Mouse (Mus musculus) lung, adult 10 weeks (tissue): ENCODE results near the gene Vmn1r103. TPM values are rescaled to one million over a fixed set of nuclear protein-coding genes. Genes with fewer than 3 reads are reported as not detected.

Experiments used
- polyA plus RNA-seq: library from polyadenylated mRNA; stranded (reverse); fragments of 350-450 nt; fragmentation: Illumina TruSeq; extraction: RNeasy Lipid Tissue Mini Kit (QIAGEN cat#74804); gene quantifications from one replicate; pipeline ENCODE4 v1.2.3, GENCODE M21; 2014; ENCODE audit warnings: low read depth, low replicate concordance; ENCODE audit not compliant: insufficient read depth

Vmn1r103 gene
- polyA plus RNA-seq = not detected

DNA sequence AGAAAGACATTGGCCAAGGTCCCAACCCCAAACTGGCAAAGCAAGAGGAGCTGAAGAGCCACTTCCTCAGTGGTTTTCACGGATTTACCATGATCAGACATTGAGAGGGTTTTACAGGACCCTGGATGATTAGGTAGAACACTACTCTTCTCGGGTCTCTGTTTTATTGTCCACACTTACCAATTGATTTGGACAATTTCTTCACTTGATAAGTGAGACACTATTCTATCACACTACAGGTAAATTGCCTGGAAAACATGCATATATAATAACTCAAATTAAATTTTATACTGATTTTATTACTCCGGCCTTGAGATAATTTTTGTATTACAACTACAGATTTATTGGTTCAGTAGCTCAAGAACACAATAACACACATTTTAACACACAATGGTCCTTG lies at the start of gene Vmn1r103:
Gene Vmn1r103 (minus strand): TSS at position 101 of the 400 bp plus-strand sequence.

DNA sequence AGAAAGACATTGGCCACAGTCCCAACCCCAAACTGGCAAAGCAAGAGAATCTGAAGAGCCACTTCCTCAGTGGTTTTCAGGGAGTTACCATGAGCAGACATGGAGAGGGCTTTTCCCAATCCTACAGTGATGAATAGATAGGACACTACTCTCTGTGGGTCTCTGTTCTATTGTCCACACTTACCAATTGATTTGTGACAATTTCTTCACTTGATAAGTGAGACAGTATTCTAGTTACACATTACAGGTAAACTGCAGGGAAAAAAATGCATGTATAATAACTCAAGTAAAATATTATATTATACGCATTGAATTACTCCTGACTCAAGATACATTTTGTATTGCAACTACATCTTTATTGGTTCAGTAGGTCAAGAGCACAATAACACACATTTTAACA lies 35.3 kb upstream of the Vmn1r103 start, which contains the start of gene Gm5726:
Gene Gm5726 (minus strand): TSS at position 101 of the 400 bp plus-strand sequence.

DNA sequence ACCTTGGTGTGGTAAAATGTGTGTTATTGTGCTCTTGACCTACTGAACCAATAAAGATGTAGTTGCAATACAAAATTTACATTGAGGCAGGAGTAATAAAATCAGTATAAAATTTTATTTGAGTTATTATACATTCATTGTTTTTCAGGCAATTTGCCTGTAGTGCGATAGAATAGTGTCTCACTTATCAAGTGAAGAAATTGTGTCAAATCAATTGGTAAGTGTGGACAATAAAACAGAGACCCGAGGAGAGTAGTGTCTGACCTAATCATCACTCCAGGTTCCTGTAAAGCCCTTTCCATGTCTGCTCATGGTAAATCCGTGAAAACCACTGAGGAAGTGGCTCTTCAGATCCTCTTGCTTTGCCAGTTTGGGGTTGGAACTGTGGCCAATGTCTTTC lies 23.2 kb upstream of the Vmn1r103 start, which contains the start of gene Vmn1r104:
Gene Vmn1r104 (plus strand): TSS at position 301 of the 400 bp plus-strand sequence.

DNA sequence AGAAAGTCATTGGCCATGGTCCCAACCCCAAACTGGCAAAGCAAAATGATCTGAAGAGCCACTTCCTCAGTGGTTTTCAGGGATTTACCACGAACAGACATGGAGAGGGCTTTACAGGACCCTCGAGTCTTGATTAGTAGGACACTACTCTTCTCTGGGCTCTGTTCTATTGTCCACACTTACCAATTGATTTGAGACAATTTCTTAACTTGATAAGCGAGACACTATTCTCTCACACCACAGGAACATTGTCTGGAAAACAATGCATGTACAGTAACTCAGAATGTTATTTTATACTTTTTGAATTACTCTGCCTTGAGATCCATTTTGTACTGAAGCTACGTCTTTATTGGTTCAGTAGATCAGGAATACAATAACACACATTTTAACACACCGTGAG lies 35.5 kb downstream of the Vmn1r103 start, which contains the start of gene Gm10670:
Gene Gm10670 (minus strand): TSS at position 101 of the 400 bp plus-strand sequence.

Other genes starting within 250 kb of the Vmn1r103 start
- not detected for gene Gm5890, start 247.7 kb downstream of the Vmn1r103 start, polyA plus RNA-seq
- gene Gm4133, start 176.5 kb downstream of the Vmn1r103 start, polyA plus RNA-seq = not detected
- not detected for gene Gm5728, start 135.1 kb downstream of the Vmn1r103 start, polyA plus RNA-seq
- not detected for gene Vmn1r100, start 92.6 kb downstream of the Vmn1r103 start, polyA plus RNA-seq
- not detected for gene Vmn1r101, start 67.9 kb downstream of the Vmn1r103 start, polyA plus RNA-seq
- gene Gm10670, start 35.6 kb downstream of the Vmn1r103 start, polyA plus RNA-seq = not detected
- gene Vmn1r104, start 23.3 kb upstream of the Vmn1r103 start, polyA plus RNA-seq = not detected
- gene Gm5726, start 35.2 kb upstream of the Vmn1r103 start, polyA plus RNA-seq = not detected
- gene Gm4141, start 65.7 kb upstream of the Vmn1r103 start, polyA plus RNA-seq = not detected
- not detected for gene Gm4513, start 88.5 kb upstream of the Vmn1r103 start, polyA plus RNA-seq
- gene Vmn1r107, start 158.4 kb upstream of the Vmn1r103 start, polyA plus RNA-seq = not detected
- gene Vmn1r111, start 192.7 kb upstream of the Vmn1r103 start, polyA plus RNA-seq = not detected
- not detected for gene Gm10668, start 220.1 kb upstream of the Vmn1r103 start, polyA plus RNA-seq